Mouse (Mus musculus): ENCODE results near the gene Kif20b. TPM values are rescaled to one million over a fixed set of nuclear protein-coding genes. Genes with fewer than 3 reads are reported as not detected.

Gene Kif20b
- polyA plus RNA-seq (2012; rRNA removed): 7.8 and 9.5 TPM in 2 replicates

GRCm38 (mm10) chr19:34921652-34922602, at the start of gene Kif20b:
Gene Kif20b, plus strand, starts transcription at chr19:34922361.

GRCm38 (mm10) chr19:34878603-34879541, 43.3 kb upstream of the Kif20b start, which contains the start of gene Pank1:
Gene Pank1, minus strand, starts transcription at chr19:34879455.

Other genes with a start within 250 kb of the Kif20b start
- gene Slc16a12, start 175.1 kb upstream of the Kif20b start, polyA plus RNA-seq (2012; rRNA removed): 10.4 and 11.8 TPM in 2 replicates
- 7.9 and 10.3 TPM in 2 replicates for gene Pank1, start 42.9 kb upstream of the Kif20b start, polyA plus RNA-seq (2012; rRNA removed)